Mouse (Mus musculus): Measurements from ENCODE around the gene Olfr523.

DNA sequence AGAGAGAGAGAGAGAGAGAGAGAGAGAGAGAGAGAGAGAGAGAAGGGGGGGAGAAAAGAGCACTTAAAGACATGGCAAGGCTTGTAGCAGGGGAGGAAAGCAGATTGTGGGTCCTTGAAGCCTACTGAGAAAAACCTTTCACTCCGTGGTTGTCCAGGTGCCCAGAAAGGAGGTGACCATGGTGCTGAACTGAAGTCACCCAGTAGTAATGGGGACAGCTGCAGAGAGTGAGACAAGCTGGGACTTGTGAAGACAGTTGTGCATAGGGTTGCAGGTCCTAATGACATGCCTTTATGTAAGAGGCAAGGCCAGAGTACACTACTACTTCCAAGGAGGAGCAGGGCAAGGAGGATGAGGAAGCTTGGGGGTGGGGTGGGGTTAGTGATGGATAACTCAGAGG, 46.3 kb downstream of the Olfr523 start:
- no peak for TF ChIP-seq CTCF (conservative IDR thresholded peaks at IDR 0.05 in 1 of 2, IDR thresholded peaks at IDR 0.05 in 1 of 2; ENCODE audit: low read depth in 2 of 2, low read length in 2 of 2)
- TF ChIP-seq MAX (IDR thresholded peaks at IDR 0.05; ENCODE audit: low read length), result no peak
- TF ChIP-seq TCF12 (IDR thresholded peaks at IDR 0.05; ENCODE audit: low read depth, low read length), result no peak
- TF ChIP-seq ELF1 (IDR thresholded peaks at IDR 0.05; ENCODE audit: low read depth, low read length), result no peak
- no peak for TF ChIP-seq EP300 (IDR thresholded peaks at IDR 0.05; ENCODE audit: low read length)
- no peak for TF ChIP-seq MEF2A (IDR thresholded peaks at IDR 0.05; ENCODE audit: borderline replicate concordance, low read depth, low read length)
- no peak for TF ChIP-seq E2F4 (IDR thresholded peaks at IDR 0.05; ENCODE audit: insufficient replicate concordance, low read depth, low read length)
- no peak for TF ChIP-seq MYC (IDR thresholded peaks at IDR 0.05; ENCODE audit: low read depth, low read length)
- no peak for TF ChIP-seq CHD2 (IDR thresholded peaks at IDR 0.05; ENCODE audit: low read length)
- no peak for TF ChIP-seq ETS1 (conservative IDR thresholded peaks at IDR 0.05; ENCODE audit: low read depth, low read length)

Measured in CH12.LX (cell line).